Mouse (Mus musculus) retina, embryonic 14.5 days (tissue): Measurements from ENCODE around the gene Pde4b.

Experiments
- DNase-seq: peaks from one replicate; pipeline ENCODE4 v3.0.0-alpha.2; 2015; ENCODE audit warnings: low spot score

The Pde4b gene

GRCm38 (mm10) chr4:102406848-102407247 lies 319.5 kb downstream of the Pde4b start:
- no peak for DNase-seq

DNA sequence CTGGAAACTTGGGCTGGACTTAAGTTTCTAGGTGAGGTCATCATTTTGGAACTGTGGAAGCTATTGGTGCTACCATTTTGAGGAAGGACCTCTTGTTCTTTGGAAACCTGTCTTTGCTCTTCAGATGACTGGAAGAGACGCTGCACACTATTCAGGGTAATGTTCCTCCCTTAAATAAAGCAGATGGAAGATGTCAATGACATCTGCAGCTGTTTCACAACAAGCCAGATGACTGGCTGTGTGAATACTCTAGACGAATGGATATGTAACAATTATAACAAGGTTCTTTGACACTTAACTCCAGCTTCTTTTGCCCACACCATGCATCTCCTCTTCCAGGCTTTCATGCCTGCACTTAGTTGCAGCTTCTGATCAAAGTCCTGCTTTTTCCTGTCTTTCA lies 320.8 kb downstream of the Pde4b start:
- no peak for DNase-seq

DNA sequence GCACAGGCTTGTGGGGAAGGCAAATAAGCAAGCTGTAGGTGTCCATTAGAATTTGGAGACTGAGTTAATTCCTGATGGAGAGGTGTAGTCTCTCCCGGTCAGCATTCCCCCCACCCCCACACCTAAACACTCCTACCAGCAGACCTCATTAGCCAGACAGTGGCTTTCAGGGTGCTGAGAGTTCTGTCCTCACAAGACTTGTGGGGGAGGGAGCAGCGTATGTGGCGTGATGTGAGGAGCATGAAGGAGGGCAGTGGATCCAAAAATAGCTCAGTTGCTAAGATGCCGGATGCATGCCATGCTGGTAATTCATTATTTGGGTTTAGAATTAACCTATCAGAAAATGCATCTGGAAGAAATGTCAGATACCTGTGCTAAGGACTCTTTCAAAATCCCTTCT lies 321.6 kb downstream of the Pde4b start:
- no peak for DNase-seq

DNA sequence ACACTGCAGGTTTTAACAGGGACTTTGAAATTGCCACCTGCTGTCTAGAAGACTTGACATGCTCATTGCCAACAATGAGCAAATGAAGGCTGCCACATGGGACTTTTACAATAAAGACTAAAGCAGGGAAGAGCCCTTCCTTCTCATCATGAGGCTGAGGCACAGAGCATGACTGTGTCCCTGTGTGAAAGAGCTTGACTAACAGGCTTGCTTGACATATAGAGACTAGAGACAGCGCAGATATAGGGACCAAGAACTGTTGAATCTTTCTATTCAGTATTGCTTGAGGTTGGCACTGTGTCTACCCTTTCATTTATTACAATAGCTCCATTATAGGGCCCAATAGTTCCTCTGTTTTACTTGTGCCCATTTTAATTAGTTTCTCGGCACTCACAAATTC lies 325.8 kb downstream of the Pde4b start:
- no peak for DNase-seq

GRCm38 (mm10) chr4:102413794-102414193 lies 326.5 kb downstream of the Pde4b start:
- DNase-seq = no peak

DNA sequence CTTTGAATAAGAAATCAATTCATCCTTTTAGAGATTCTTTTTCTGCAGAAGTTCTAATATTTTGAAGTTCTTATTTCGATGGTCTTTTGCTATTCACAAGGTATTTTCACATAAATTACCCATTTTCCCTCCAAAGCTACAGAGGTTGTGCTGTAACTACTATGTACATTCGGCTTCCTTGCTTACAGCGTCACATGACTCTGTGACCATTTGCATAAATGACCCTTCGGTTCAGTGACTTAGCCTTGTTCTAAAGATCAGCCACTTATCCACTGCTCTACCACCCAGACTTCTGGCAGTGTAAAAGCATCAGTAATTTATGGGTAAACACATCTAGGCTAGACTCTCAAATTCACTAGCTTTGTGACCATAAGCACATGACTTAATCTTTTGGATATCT lies 327.3 kb downstream of the Pde4b start:
- no peak for DNase-seq

DNA sequence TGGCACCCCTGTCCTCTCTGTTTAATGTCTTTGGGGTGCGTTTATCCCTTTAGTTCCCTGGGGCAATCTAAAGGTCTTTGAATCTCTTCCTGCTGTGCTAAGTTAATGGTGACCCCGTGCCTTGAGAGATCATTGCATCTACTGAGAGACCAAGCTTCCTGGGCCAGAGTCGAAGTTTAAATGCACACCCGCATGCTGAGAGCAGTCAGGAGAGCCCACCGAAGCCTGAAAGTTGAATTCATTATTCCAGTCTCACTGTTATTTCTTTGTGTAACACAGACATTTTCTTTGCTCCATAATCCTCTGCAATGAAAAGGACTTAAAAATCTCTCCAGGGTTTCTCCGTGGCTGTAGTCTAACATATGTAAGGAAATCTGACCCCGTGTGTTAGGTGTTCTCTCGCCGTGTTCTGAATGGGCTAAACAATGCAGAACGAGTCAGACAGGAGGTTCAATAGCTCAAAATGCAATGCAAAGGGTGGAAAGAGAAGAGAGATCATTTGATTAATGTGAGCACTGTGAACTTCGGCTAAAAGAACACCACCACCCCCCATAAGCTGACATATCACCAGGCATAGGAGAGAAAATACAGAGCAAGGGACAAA lies 333.6 kb downstream of the Pde4b start:
- peak; percentile 39 for DNase-seq

GRCm38 (mm10) chr4:102421398-102421859 lies 334.1 kb downstream of the Pde4b start:
- no peak for DNase-seq

GRCm38 (mm10) chr4:102424104-102424503 lies 336.8 kb downstream of the Pde4b start:
- no peak for DNase-seq

DNA sequence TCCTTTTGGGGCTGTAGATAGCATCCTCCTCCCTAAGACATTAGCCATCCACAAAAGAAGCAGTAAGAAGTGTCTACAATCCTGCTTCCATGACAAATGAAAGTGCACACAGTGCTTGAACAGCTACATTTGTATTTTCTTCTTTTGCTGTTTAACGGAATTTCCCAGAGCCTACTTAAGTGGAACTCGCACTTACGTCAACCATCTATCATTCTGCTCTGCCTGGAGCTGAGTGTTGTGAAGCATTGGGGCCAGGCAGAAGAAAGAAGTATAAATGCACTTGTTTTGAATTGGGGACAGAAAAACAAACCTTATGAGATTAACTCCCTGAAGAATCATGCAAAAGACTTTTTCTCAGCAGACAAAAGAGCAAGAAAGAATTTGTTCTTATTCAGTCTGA lies 338.1 kb downstream of the Pde4b start:
- DNase-seq = no peak

GRCm38 (mm10) chr4:102429730-102430341 lies 342.5 kb downstream of the Pde4b start:
- no peak for DNase-seq

DNA sequence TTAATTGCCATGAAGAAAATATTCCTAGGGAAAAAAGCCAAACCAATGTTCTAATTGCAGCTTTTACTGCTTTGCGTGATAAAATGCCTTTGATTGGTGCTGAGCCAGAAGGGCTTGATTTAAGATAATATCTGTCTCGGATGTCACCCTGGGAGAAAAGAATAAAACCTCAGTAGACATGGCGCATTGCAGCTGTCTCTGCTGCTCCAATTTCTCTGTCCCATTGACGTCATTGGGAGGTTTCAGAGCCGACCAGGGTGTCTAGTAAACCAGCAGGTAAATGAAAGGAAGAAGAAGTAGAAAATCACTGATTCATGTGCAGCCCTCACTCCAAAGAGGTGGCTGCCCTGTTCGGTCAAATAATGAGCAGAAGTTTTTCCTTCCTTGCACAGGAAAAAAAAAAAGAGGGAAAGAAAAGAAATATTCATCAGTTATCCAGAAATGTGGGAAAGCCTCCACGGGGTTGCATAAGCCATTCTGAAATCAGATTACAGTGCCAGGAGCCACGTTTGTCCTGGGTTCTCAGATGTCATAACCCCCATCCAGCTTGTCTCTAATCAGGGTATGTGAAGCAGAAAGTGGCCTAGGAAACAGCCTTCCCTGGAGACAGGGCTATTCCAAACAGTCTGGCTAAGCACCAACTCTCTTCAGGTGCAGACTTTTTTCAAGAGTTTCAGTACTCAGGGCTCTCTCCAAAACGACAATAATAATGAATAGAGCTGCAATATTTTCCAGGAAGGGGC lies 344.9 kb downstream of the Pde4b start:
- peak; percentile 18 for DNase-seq

DNA sequence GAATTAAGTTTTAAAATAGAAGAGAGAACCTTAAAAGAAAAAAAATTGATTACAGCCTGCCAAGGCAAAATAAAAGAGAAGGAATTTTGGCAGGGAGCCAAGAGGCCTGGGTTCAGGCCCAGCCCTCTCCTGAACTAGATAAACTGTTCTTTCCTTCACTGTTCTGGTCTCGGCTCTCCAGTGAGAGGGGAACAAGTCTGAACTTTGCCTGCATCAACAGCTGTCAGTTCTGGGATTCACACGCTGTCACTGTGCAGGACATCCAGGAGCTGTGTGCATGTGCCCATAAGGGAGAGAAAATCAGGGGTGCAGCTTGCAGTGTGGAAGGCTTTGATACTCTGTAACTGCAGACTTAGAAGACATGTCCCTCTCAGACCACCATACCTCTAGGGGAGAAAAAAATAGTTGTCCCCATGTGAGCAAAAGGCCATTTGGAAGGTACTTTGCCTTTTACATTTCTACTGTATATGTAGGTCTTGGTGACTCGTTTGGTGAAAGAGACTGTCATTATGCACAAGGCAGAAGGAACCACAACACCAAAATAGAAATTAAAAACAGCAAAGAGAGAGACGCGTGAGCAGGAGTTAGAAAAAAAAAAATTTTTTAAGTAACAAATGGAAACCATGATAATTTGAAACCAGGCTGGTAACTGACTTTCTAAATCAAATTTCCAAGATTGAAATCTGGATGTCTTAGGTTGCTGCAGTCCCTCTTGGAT lies 352.2 kb downstream of the Pde4b start:
- peak; percentile 26 for DNase-seq

- DNase-seq = no peak
Observed at GRCm38 (mm10) chr4:102440119-102440481, 352.8 kb downstream of the Pde4b start.

GRCm38 (mm10) chr4:102443533-102443932 lies 356.2 kb downstream of the Pde4b start:
- peak; percentile 18 for DNase-seq

- peak; percentile 85 for DNase-seq
Observed at GRCm38 (mm10) chr4:102444501-102444900, 357.2 kb downstream of the Pde4b start.

- peak; percentile 33 for DNase-seq
Observed at GRCm38 (mm10) chr4:102446160-102446945, 359.0 kb downstream of the Pde4b start.

- no peak for DNase-seq
Observed at GRCm38 (mm10) chr4:102456426-102456825, 369.1 kb downstream of the Pde4b start.

DNA sequence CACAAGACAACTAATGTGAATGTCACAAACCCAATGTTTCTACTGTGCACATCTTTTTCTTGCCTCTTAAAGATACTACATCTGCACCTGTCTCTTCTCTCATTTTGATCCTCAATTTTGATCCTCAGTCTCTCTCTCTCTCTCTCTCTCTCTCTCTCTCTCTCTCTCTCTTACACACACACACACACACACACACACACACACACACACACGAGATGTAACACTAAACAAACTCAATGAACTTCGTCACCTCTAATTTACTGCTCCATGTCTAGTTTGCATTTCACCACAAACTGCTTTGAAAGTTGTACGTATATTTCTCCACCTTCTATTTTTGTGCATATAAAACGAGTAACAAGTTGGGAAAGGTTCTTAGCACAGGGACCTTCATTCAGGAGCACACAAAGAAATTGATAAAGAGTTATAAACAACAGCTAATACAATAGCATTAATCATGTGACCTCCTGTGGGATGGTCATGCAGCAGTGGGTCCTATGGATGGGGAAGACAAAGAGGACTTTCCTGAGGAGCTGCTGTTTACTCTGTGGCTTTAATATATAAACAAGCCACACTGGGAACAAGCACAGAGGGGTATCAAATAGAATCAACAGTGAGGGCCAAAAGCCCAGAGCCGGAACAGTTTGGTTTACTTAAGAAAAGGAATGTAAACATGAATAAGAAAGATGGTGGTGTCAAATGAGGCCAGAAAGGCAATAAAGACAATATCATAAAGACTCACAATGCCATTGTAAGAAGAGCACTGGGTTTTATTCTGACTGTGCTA lies 372.1 kb downstream of the Pde4b start:
- DNase-seq = no peak

GRCm38 (mm10) chr4:102478104-102478503 lies 390.8 kb downstream of the Pde4b start:
- DNase-seq = no peak

- DNase-seq = no peak
Observed at GRCm38 (mm10) chr4:102478860-102479259, 391.5 kb downstream of the Pde4b start.
